Mouse (Mus musculus) layer of hippocampus, adult 11-12 months (tissue): ENCODE results near the gene Spata13.

Source experiments
- DNase-seq: peaks from one replicate; pipeline ENCODE4 v3.0.0; 2022; ENCODE audit warnings: low spot score

The Spata13 gene

DNA sequence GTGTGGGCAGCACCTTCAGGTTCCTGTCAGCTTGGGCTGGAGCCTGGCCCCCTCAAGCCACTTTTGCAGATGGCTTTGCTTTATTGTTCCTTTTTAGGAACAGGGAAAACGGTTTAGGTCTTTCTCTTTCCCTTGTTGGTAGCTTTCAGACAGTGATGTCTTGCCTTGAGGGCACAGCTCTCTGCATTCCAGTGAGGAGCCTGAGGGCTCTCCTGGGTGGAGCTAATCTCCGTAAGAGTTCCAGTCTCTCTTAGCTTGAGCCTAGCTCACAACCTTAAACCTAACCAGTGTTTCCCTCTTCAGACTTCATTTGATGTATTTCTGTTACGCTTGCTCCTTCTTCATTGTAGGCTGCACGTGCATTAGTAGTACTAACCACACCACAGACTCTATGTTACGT is 81.9 kb downstream of the Spata13 start:
- DNase-seq = no peak

DNA sequence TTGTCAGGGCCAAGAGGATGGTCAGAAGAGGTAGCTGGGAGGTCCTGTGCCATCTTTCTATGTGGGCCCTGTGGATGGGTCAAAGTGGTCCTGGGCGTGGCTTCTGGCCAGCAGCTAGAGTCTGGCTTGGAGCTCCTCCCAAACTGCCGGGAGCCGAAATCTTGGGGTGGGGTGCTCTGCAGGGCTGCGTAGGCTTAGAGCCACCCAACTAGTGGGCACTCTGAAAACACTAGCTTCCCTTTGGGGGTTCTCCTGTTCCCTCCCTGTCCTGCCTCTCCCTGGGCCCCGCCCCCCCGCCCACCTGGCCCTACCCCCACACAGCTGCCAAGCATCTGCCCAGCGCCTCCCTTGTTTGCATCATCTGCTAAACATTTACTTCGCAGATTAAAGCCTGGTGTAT is 87.5 kb downstream of the Spata13 start:
- DNase-seq = no peak

DNA sequence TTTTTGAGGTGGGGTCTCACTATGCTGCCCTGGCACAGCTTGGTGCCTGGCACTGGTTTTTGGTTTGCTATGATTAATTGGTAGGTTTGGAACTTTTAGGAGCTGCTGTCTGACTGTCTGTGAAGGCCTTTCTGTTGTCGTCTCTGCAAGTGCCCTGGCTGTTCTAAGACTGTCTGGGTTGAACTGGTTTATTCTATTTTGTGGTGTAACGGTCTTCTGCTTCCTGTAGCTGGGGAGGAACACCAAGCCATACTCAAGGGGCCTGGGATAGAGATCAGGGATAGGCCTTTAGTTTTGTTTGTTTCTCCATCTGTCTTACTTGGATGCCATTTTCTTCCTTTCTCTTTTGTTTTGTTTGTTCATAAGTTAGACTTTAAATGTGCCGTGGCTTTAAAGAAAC is 88.1 kb downstream of the Spata13 start:
- DNase-seq = no peak

DNA sequence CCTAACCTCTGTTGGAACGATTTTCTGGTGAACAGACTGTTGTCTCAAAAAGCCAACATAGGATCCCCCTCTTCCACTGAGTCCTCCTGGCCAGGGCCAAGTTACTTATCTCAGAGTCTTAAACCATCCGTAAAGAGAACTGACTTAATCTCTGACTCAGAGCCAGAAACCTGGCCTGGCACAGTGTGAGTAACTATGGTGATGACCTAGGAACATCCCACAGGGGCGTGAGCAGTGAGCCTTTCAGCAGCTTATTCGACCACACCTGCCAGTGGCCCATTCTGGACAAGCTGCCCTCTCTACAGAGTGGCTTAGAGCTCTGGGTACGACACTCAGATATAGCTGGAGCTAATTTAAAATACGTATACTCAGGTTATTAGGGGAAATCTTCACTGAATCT is 92.3 kb downstream of the Spata13 start:
- DNase-seq = no peak

DNA sequence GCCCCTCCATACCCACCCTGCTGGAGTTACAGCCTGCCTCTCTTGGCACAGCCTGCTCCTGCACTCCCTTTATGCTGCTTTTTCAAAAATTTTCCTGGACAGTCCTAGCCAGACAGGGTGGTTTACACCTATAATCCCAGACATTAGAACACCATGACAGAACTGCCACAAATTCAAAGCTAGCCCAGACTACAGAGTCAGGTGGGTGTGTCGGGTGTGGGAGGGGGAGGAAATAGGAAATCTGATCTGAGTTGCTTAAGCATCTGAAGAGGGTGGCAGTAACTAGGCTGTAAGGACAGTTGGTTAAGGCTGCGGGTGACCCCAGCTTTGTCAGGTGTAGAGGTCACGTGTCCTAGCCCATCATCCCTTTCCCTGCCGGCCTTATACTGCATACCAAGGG is 93.3 kb downstream of the Spata13 start:
- DNase-seq = no peak

DNA sequence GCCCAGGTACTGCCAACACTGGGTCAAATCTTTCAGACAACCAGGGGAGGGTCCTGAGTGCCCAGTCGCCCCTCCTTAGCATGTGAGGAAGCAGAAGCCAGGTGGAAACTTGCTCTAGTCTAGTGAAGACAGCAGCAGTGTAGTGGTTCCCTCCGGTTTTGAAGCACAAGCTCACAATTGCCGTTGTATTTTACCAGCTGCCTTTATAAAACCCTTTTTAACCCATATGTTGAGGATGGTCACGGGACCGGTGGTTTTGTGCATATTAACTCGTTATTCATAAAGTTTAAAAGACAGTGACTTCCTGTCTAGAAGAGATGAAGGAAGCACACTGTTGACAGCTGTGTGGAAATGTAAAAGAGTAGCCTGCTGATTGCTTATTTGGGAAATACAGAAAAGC is 98.3 kb downstream of the Spata13 start:
- no peak for DNase-seq

DNA sequence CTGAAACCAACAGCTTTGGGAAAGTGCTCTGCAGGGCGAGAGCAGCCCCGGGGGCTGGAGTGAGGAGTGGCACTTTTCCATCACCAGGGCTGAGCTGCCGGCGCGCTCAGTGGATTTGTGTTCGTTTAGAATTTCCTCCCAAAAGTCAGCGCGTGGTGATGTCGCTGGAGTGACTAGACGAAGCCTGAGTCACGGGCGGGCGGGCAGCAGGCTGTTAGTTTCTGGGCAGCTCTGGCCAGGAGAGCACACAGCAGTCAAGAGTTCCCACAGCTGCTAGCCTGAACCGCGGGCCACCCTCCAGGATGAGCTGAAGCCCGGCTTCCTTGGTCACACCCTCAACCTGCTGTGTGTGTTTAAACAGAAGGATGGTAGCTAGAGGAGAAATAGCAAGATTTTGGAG is 99.0 kb downstream of the Spata13 start:
- DNase-seq = no peak

DNA sequence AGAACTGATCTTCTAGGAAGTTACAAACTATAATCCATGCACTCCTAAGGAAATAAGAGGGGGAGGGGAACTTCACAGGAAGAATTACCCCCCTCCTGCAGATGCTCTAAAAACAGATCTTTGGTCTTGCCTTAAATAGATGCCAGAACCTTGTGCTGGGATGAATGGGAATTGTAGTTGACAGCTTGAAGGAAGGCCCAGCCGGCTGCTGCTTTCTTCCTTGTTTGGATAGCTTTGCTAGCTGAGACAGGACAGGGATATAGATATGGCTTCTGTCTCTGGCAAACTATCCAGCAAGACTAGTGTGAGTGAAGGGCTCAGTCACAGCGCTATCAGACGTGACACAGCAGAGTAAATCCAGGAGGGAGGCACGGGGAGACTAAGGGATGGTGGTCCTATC is 99.9 kb downstream of the Spata13 start:
- DNase-seq = no peak

DNA sequence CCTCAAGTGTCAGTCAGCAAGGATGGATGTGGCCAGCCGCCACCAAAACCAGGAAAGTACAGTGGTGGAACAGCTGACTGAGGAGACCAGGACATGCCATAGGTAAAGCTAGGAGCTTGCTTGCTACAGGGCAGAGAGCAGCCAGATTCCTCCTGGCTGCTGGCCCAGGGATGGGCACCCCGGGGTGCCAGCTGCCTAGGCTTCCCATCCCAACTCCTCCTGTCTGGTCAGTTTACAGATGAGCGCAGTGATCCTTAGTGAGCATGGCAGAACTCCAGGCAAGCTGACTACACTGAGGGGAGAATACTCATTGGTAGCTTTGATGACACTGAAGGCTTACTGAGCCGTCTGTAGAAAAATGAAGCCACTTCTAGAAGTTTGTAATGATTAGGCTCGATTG is 101.4 kb downstream of the Spata13 start:
- DNase-seq = no peak

DNA sequence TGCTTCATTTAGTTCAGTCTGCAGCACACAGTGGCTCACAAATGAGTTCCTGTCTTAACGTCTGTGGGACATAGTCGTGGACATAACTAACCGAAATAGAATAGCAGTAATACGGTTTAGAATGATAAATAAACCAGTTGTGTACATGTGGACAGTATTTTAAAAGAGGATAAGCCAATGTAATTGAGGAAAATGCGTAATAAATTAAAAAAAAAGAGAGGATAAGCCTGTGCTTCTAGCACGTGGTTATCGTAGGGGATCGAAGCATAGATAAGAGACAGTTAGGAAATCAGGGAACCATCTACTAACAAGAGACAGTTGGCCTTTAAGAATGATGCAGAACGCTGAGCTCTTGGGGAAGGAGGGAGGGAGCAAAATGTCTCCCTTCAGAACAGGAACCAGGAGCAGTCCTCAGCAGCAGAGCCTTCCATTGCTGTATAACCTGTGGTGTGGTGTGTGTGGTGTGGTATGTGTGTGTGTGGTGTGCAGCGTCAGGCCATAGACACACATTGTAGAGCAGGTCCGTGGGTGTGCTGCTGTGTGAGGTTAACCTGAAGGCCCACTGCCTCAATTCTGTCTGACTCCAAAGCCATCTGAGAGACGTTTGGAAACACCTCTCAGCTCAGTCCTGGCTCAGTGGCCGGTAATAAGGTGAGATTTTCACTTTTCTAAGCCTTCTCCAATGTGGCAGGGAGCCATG is 102.2 kb downstream of the Spata13 start:
- no peak for DNase-seq

DNA sequence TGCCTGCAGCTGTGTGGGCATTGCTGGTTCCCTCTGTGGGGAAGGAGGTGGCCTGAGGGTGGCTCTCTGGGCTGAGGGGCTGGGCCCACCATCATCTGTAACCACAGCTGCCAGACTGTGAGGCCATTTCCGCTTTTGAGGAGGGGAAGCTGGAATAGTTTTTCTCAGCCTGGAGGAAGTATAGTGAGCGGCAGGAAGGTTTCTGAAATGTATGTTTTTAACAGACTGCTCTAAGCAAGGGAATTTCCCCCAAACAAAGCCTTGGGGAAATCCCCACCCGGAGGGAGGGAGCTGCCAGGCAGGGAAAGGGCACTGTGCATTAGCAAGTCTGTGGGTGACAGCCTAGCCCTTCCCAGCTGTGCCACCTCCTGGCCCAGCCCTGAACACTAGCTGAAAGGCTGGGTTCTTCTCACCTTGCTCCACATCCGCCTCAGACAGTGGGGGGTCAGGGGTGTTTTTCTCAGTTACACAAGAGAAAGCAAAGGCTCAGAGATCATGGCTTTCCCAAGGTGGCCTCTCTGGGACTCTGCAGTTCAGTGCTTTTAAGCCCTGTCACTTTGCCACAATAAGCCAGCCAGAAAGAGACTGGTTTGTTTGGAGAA is 102.9 kb downstream of the Spata13 start:
- DNase-seq = peak; percentile 59

DNA sequence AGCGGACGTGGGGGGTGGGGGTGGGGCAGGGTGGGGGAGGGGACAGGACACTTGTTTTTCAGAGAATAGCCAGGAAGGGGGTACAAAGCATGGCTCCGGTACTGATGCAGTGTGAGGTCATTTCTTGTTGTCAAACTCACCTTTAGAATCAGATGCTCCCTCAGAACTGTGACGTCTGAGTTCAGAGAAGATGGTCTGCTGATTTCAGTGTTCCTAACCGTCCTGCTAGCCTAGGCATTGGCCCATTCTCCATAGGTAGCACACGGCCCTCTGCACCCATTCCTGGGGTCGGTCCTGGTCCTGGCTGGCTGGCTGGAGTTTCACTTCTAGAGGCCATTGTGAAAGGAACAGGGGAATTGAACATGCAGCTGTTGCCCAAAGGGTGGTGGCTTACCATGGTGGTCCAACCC is 103.4 kb downstream of the Spata13 start:
- DNase-seq = no peak

DNA sequence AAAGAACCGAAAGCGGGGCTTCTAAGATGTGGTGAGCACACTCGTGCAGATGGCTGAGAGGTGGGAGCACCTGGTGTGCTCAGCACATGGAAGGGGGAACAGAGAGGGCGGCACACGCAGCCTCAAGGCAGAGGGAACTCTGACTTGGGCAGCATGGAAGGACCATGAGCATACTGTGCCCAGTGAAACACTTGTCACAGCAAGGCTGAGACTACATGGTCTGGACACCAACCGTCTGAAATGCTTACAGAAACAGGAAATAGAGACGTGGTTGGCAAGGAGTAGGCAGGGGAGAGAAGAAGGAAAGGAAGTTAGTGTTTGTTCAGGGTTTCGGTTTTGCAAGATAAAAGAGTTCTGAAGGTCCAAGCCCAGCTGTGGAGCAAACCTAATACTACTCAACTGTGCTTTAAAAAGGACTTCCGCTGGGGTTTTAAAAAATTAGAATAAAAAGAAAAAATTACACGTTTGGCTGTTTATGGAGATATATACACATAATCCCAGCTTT is 104.7 kb downstream of the Spata13 start:
- DNase-seq = no peak

DNA sequence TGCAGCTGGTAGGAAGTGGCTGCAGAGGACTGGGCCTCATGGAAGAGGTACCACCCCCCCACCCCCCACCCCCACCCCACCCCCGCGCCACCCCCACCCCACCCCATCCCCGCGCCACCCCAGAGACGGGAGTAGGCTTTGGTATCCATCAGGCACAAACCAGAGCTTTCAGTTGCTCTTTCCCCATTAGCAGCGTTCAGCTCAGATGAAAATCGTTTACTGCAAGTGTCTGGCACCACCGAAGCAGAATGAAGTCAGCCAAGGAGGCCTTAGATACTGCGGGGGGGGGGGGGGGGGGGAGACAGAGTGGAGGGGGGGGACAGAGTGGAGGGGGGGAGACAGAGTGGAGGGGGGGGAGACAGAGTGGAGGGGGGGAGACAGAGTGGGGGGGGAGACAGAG is 105.4 kb downstream of the Spata13 start:
- no peak for DNase-seq

DNA sequence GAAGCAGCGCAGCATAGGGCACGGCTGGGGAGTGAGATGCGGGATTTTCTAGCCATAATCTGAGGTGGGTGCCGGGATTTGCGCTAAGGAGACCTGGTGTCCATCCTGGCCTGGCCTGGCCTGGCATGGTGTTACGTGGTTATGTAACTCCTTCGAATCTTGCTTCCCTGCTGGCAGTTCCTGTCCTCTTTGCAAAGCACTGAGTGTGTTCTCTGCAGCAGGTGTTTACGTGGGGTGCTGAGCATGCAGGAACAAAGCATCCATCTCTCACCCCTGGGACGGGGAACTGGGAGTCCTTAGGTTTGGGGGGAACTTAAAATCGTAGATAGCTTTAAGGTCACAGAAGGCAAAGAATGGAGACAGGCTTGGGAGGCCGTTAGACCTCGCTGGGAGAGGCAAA is 105.8 kb downstream of the Spata13 start:
- no peak for DNase-seq

DNA sequence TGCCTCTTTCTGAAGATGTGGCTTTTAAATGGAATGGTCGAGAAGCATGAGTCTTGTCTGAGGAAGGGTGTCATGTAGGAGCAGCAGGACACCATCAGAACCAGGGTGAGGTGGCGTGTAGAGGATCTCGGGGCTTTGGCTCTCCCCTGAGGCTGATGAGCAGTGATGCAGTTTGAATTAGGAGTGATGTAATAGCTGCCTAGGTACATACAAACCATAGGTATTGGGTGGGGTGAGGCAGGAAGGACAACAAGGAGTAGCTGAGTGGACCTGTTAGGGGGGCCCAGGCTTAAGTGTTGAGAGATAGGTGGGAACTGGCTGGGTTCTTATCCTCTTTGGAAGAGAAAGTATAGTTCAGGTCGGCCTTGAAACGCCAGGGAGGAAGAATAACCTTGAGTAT is 106.7 kb downstream of the Spata13 start:
- no peak for DNase-seq

DNA sequence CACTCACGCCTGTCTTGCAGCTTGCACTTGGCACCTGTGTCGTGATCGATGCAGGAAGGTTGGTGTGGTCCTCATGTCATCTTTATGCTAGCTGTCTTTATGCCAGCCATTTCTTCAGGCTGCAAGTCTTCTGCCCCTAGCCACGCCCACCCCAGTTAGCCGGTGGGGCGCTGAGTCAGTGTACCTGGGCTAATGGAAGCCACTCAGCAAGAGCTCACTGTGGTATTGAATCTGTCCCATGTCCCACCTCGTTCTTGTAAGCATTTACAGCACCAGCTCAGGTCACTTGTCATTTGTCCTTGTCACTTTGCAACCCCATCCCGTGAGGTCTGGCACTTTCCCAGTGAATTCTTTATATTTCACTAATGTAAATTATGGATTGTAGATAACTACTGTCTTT is 107.2 kb downstream of the Spata13 start:
- DNase-seq = no peak

DNA sequence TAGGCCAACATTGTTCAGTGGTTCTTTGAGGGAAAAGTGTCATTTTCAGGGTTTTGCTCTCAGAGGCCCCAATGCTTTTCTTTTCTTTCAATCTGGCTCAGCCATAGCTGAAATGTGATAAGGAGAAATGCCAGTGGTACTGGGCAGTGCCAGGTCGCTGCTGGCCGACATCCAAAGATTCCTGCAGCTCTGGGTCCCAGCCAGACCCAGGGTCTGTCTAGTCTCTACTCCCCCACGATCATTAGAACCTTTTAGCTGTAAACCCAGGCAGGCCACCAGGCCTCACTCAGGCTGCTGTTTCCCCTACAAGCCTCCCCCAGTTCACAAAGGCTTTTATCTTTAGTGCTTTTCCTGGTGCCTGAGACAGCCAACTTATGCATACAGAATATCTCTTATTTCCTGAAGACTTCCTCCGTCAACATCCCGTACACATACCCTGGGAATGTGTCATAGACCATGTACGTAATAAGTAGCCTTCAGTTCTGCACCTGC is 107.7 kb downstream of the Spata13 start:
- DNase-seq = no peak

DNA sequence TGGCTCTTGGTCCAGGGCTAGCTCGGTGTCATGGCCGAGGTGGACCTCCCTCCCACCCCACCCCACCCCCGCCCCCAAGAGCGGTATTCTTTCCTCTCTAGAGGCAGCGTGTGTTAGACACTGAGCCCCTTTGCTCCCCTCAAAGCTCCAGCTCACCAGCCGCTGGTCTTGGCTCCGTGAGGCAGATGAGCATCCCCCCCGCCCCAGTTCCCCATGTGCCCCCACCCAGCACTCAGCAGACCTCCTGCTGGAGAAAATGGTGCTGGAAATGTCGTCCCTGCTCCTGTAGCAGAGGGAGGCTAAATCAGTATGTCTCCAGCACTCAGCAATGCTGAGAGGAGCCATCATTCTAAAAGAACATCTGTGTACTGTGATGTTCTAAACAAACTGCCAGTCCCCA is 109.9 kb downstream of the Spata13 start:
- DNase-seq = no peak

DNA sequence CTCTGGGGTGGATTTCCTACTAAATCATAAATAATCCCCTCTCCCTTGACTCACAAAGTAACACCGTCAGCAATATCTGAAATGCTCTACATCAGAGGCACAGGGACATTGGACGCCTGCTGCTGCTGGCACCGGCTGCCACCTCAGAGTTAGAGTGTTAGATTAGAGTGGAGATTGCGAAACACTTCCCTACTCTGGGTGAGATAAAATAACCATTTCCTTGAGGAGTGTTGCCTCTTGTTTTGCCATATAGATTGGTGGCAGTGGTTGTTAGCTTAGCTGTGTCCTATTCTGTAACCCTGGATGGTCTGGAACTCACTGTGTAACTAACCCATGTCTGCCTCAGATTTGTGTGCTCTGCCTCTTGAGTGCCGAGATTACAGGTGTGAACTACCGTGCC is 111.4 kb downstream of the Spata13 start:
- no peak for DNase-seq

DNA sequence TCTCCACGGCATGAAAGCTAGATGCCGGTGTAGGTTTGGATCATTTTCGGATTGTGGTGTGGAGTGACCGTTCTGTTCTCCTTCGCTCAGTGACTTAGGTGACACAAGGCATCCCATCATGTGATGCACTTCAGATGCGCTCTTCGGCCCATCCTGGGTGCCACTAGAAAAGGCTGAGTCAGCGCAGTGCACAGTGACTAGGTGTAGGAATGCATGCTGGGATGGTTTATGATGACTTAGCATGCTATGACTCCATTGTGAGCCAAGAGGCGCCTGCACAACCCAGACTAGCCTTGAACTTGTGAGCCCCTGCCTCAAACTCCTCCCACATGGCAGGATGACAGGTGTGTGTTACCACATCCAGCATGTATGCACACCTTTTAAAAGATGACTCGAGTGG is 112.3 kb downstream of the Spata13 start:
- DNase-seq = no peak

DNA sequence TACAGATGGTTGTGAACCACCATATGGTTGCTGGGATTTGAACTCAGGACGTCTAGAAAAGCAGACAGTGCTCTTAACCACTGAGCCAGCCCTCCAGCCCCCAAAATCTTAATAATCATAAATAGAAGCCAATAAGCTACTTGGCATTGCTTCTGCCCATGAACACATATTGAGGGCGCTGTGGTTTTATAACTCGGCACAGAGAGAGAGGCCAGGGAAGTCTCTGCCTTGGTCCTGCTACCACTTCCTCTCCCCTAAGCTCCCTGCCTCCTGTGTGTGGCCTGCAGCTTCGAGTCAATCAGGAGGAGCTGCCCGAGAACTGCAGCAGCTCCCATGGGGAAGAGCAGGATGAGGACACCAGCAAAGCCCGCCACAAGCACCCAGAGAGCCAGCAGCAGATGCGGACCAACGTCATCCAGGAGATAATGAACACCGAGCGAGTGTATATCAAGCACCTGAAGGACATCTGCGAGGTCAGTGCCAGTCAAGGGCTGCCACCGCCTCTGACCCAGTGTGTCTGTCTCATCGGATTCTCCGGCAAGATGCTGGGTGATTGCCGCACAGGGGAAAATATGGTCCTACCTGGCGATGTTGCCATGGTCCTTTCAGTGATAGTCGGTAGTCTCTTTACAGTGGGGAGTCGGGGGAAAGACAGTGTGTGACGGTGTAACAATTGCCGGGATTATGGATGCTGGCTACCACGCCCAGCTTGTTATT is 113.5 kb downstream of the Spata13 start:
- no peak for DNase-seq

DNA sequence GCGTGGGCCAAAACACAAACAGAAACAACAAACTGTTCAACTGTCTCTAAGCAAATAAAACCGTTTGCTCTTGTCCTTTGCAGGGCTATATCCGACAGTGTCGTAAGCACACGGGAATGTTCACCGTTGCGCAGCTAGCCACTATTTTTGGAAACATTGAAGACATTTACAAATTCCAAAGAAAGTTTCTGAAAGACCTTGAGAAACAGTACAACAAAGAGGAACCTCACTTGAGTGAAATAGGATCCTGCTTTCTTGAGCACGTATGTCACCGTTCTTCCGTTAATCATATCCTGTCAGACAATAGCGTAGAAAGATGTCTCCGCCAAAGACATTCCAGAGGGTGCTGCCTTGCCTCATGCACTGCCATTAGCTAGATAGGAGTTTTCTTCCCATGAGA is 116.1 kb downstream of the Spata13 start:
- no peak for DNase-seq
